Mouse (Mus musculus) kidney, adult 2 months (tissue): ENCODE results near the gene Ripk3. TPM values are rescaled to one million over a fixed set of nuclear protein-coding genes. Genes with fewer than 3 reads are reported as not detected.
A peak's percentile ranks its signal among the peaks of the same experiment; 100 is the strongest.

Experiments used
- DNase-seq: peaks from one replicate; pipeline ENCODE4 v3.0.0; 2021
- H3K27ac ChIP-seq: fragments of 200-500 bp; 2 replicates; pipeline ENCODE4 v1.5.1; 2012; ENCODE audit warnings: low read depth, low read length, control low read depth, inconsistent platforms; ENCODE audit not compliant: insufficient read depth
- H3K27me3 ChIP-seq: fragments of 200-500 bp; replicated peaks from 2 replicates; pipeline ENCODE4 v1.6.1; 2012; ENCODE audit warnings: mild to moderate bottlenecking, moderate library complexity, low read length, inconsistent platforms; ENCODE audit not compliant: control insufficient read depth, insufficient read depth
- H3K36me3 ChIP-seq: fragments of 200-500 bp; 2 replicates; pipeline ENCODE4 v1.6.1; 2012; ENCODE audit warnings: mild to moderate bottlenecking, moderate library complexity, low read length, inconsistent platforms; ENCODE audit not compliant: control insufficient read depth, insufficient read depth
- H3K4me1 ChIP-seq: fragments of 200-500 bp; 2 replicates; pipeline ENCODE4 v1.6.1; 2011; ENCODE audit warnings: low read length; ENCODE audit not compliant: control insufficient read depth, insufficient read depth
- H3K4me3 ChIP-seq: fragments of 200-500 bp; 2 replicates; pipeline ENCODE4 v1.5.1; 2011; ENCODE audit warnings: mild to moderate bottlenecking, low read depth, low read length, control low read depth; ENCODE audit not compliant: insufficient read depth
- CTCF ChIP-seq: fragments of 200-500 bp; conservative IDR thresholded peaks from 2 replicates; pipeline ENCODE4 v1.5.1; 2011; ENCODE audit warnings: low read depth, mild to moderate bottlenecking, control low read depth, low read length, moderate library complexity, mixed read lengths; ENCODE audit not compliant: insufficient read depth, insufficient read length
- POLR2A ChIP-seq: fragments of 200-500 bp; IDR thresholded peaks from one replicate; pipeline ENCODE4 v1.6.1; 2011; ENCODE audit warnings: low read depth, low read length, control low read depth
- WGBS: fragments of 180-500 bp; shearing (Covaris S2); methylation state at CpG from one replicate; pipeline ENCODE4 v1.1.7; 2018; 5-methylcytosine and 5-hydroxymethylcytosine counted together
- polyA plus RNA-seq: library from polyadenylated mRNA; depleted of rRNA; stranded (reverse); fragments of >200 nt; gene quantifications from 2 replicates; pipeline ENCODE4 v1.2.3, GENCODE M21; 2012

Gene Ripk3
- polyA plus RNA-seq, 1 experiment = 4.7 TPM

GRCm38 (mm10) chr14:55758363-55758784, 30.3 kb downstream of the Ripk3 start, which contains the start of gene Cideb:
TSS of gene Cideb (minus strand) at chr14:55758458.
- DNase-seq = peak; percentile 93

GRCm38 (mm10) chr14:55757566-55757965, 31.1 kb downstream of the Ripk3 start:
- TF ChIP-seq POLR2A = no peak
- no peak for TF ChIP-seq CTCF
- WGBS = 42% methylated on average over 6 of the region's 6 CpGs
- DNase-seq = no peak
- Histone ChIP-seq H3K4me3 (peak overlapping the region; percentile 52), H3K27ac (peak overlapping the region; percentile 72), H3K36me3 (no peaks in the 10 kb centered on the region), H3K4me1 (peaks cover 14% of the 10 kb centered on the region; the same call in 1 of the 2 replicates), H3K27me3 (no peaks in the 10 kb centered on the region)

More at GRCm38 (mm10) chr14:55758363-55758784, 30.3 kb downstream of the Ripk3 start, which contains the start of gene Cideb:
- H3K4me3 ChIP-seq = peak within 1 kb of the TSS; percentile 63
- peaks cover 14% of the 10 kb centered on the region; the same call in 1 of the 2 replicates for H3K4me1 ChIP-seq
- peak within 1 kb of the TSS; percentile 92 for H3K27ac ChIP-seq
- TF ChIP-seq CTCF (peak; percentile 64), POLR2A (no peak)
- no peaks in the 10 kb centered on the region for H3K27me3 ChIP-seq
- H3K36me3 ChIP-seq = no peaks in the 10 kb centered on the region
- WGBS = 6% methylated on average over 8 of the region's 8 CpGs

DNA sequence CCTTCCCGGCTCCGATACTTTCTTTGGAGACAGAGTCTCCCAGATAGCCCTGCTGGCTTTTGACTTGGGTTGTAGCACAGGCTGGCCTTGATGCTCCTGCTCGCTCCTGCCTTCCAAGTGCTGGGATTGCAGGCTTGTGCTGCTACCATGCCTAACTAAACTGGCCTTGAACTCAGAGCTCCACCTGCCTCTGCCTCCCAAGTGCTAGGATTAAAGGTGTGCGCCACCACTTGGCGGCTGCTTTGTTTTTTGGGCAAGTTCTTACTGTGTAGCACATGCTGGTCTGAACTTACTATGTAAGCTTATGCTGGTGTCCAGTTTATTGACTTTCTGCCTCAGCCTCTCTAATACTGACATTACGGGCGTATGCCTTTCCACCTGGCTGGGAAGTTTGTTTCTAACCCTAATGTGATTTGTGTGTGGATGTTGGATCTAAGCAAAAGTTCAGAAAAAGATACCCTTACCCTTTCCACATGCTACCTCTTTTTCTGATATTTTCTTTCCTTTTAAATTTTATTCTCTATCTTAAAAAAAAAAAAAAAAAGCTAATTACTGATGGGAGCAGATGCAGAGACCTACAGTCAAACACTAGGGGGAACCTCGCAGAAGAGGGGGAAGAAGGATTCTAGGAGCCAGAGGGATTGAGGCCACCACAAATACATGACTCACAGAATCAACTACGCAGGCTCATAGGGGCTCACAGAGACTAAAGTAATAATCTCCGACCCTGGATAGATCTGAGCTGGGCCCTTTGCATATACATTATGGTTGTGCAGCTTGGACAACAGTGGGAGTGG, 41.4 kb downstream of the Ripk3 start:
- Histone ChIP-seq H3K27me3 (no peaks in the 10 kb centered on the region), H3K27ac (no peak overlapping the region), H3K4me3 (no peak overlapping the region), H3K36me3 (peaks cover 2% of the 10 kb centered on the region; the same call in 1 of the 2 replicates), H3K4me1 (peaks cover 10% of the 10 kb centered on the region)
- TF ChIP-seq CTCF (no peak), POLR2A (no peak)
- WGBS = 88% methylated on average over 10 of the region's 10 CpGs
- no peak for DNase-seq

DNA sequence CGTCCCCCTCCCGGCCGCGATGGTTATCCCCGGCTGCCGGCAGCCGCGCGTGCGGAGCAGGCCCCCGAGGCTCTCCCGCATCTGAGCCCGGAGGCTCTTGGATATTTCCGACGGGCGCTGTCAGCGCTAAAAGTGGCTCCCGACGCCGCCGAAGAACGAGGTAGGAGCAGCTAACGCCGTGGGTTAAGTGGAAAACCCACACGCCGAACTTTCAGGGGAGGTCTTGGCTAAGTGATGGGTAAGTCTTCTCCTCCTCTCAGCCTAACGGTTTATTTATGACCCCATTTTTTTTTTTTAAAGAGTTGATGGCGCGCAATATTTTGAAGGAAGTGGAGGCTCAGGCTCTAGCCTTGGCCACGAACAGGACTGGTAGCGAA, 42.8 kb downstream of the Ripk3 start:
- TF ChIP-seq POLR2A = no peak
- no peak for TF ChIP-seq CTCF
- H3K36me3 ChIP-seq = no peaks in the 10 kb centered on the region; the same call in 1 of the 2 replicates
- no peak for DNase-seq
- no peak overlapping the region for H3K27ac ChIP-seq
- no peaks in the 10 kb centered on the region for H3K27me3 ChIP-seq
- H3K4me3 ChIP-seq = peak overlapping the region; percentile 65
- under 1% methylated on average over 31 of the region's 31 CpGs for WGBS
- H3K4me1 ChIP-seq = peaks cover 10% of the 10 kb centered on the region

DNA sequence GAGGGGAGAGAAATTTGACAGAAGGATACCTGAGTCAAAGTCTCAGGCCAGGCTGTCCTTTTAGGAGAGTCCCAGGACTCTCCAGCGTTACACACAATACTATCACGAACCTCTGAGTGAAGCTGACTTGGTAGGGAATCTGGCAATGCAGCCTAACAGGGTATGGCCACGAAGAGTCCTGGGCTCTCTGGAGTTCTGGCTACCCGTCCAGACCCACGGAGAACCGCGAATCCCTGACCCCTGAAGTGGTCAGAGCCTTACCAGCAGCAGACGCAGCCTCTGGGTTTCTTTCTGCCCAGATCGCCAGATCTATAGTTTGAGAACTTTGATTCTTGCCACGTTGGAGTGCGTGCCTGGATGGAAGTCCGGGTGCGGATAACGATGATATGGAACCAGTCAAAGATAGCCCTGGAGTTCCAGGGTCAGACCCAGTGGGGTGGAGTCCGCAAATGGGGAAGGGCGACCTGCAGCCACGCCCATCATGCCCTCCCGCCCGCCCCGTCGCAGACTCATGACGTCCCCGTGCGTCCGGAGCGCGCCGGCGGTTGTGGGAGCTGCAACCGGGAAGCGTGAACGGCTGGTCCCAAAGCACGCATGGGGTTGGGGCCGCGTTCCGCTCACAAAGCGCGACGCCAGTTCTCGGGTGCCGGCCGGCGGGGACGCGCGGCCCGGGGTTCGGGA, 43.3 kb downstream of the Ripk3 start, which contains the start of the genes Dhrs1 and Nop9:
TSS of gene Dhrs1 (minus strand) at position 511 of the 681 bp plus-strand sequence.
TSS of gene Nop9 (plus strand) at position 514 of the 681 bp plus-strand sequence.
- Histone ChIP-seq H3K36me3 (no peaks in the 10 kb centered on the region; the same call in 1 of the 2 replicates), H3K4me3 (peak within 1 kb of the TSS; percentile 65), H3K4me1 (peaks cover 10% of the 10 kb centered on the region), H3K27ac (peak within 1 kb of the TSS; percentile 27), H3K27me3 (no peaks in the 10 kb centered on the region)
- TF ChIP-seq CTCF (no peak), POLR2A (no peak)
- WGBS = under 1% methylated on average over 48 of the region's 48 CpGs
- peak; percentile 94 for DNase-seq

GRCm38 (mm10) chr14:55743711-55744110, 45.0 kb downstream of the Ripk3 start:
- DNase-seq = peak; percentile 92
- Histone ChIP-seq H3K27ac (no peak overlapping the region), H3K4me3 (no peak overlapping the region), H3K36me3 (no peaks in the 10 kb centered on the region; the same call in none of the 2 replicates), H3K4me1 (peaks cover 10% of the 10 kb centered on the region), H3K27me3 (no peaks in the 10 kb centered on the region)
- TF ChIP-seq POLR2A = no peak
- peak; percentile 99; the same call in 1 of the 2 replicates for TF ChIP-seq CTCF
- 11% methylated on average over 10 of the region's 10 CpGs for WGBS

DNA sequence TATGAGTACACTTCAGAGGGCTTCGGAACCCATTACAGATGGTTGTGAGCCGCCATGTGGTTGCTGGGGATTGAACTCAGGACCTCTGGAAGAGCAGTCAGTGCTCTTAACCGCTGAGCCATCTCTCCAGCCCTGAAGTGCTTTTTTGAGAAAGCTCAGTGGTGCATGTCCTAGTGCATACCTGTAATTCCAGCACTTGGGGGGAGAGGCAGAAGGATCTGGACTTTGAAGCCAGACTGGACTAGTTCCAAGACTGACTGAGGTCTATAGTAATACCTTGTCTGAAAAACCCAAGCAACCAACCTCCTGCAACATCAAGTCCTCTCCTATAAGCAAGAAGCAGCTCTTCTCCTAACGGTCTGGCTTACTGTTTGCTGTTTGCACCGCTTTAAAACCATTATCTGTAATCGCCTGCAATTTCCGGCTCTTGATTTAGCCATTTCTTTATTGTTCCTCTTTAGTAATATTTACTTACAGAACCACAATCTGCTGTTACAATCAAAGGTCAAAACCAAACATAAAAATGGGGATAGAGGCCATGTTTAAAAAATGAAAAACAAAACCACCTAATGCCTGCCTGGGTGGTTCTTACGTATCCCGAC, 51.5 kb downstream of the Ripk3 start:
- DNase-seq = peak; percentile 85
- 48% methylated on average over 9 of the region's 9 CpGs for WGBS
- H3K4me3 ChIP-seq = no peak overlapping the region
- peaks cover 1% of the 10 kb centered on the region for H3K36me3 ChIP-seq
- H3K4me1 ChIP-seq = peaks cover 14% of the 10 kb centered on the region; the same call in 1 of the 2 replicates
- H3K27me3 ChIP-seq = no peaks in the 10 kb centered on the region
- peak overlapping the region; percentile 81 for H3K27ac ChIP-seq
- TF ChIP-seq POLR2A (no peak), CTCF (no peak)
